Mouse (Mus musculus): Measurements from ENCODE around the gene Vmn1r157. TPM values are rescaled to one million over a fixed set of nuclear protein-coding genes. Genes with fewer than 3 reads are reported as not detected.
"Not testable (repeated sequence)": the region's sequence is repeated elsewhere in the genome, so short reads cannot be mapped to it uniquely, and the experiment has no call there.

Vmn1r157 gene
- not detected for total RNA-seq (2021)
- long read RNA-seq, experiment 1, result 0 reads
- long read RNA-seq, experiment 2, result 0 reads

GRCm38 (mm10) chr7:22761397-22761796 is at the start of gene Vmn1r157:
Vmn1r157 (plus strand) TSS chr7:22761697.
- DNase-seq (ENCODE audit: low spot score), result not testable (repeated sequence)

- not testable (repeated sequence) for DNase-seq (ENCODE audit: low spot score)
Measured at GRCm38 (mm10) chr7:22719610-22720009, 41.9 kb upstream of the Vmn1r157 start, which contains the start of gene Gm4567. Gm4567 (minus strand) TSS chr7:22719710.

- not testable (repeated sequence) for DNase-seq (ENCODE audit: low spot score)
Measured at GRCm38 (mm10) chr7:22775981-22776380, 14.5 kb downstream of the Vmn1r157 start.

- not testable (repeated sequence) for DNase-seq (ENCODE audit: low spot score)
Measured at GRCm38 (mm10) chr7:22790682-22791081, 29.2 kb downstream of the Vmn1r157 start, which contains the start of gene Vmn1r158. Vmn1r158 (minus strand) TSS chr7:22790782.

Other genes starting within 250 kb of the Vmn1r157 start
- not detected for gene Vmn1r152, start 238.7 kb upstream of the Vmn1r157 start, total RNA-seq (2021)
- not detected for gene Gm8677, start 226.8 kb upstream of the Vmn1r157 start, total RNA-seq (2021)
- not detected for gene Gm4201, start 196.4 kb upstream of the Vmn1r157 start, total RNA-seq (2021)
- gene Gm4565, start 173.6 kb upstream of the Vmn1r157 start, total RNA-seq (2021), result not detected
- gene Vmn1r155, start 103.7 kb upstream of the Vmn1r157 start, total RNA-seq (2021), result not detected
- not detected for gene Gm8693, start 69.4 kb upstream of the Vmn1r157 start, total RNA-seq (2021)
- gene Gm4567, start 42.0 kb upstream of the Vmn1r157 start, total RNA-seq (2021), result not detected
- not detected for gene Vmn1r158, start 29.1 kb downstream of the Vmn1r157 start, total RNA-seq (2021)
- gene Vmn1r159, start 81.9 kb downstream of the Vmn1r157 start, total RNA-seq (2021), result not detected
- gene Vmn1r160, start 109.5 kb downstream of the Vmn1r157 start, total RNA-seq (2021), result not detected
- gene Gm4214, start 223.0 kb downstream of the Vmn1r157 start, total RNA-seq (2021), result not detected

Measured in gastrocnemius, adult 18-20 months (tissue).